Comparison of ENCODE assay signal across 8 mouse cellular contexts in the genomic region with DNA sequence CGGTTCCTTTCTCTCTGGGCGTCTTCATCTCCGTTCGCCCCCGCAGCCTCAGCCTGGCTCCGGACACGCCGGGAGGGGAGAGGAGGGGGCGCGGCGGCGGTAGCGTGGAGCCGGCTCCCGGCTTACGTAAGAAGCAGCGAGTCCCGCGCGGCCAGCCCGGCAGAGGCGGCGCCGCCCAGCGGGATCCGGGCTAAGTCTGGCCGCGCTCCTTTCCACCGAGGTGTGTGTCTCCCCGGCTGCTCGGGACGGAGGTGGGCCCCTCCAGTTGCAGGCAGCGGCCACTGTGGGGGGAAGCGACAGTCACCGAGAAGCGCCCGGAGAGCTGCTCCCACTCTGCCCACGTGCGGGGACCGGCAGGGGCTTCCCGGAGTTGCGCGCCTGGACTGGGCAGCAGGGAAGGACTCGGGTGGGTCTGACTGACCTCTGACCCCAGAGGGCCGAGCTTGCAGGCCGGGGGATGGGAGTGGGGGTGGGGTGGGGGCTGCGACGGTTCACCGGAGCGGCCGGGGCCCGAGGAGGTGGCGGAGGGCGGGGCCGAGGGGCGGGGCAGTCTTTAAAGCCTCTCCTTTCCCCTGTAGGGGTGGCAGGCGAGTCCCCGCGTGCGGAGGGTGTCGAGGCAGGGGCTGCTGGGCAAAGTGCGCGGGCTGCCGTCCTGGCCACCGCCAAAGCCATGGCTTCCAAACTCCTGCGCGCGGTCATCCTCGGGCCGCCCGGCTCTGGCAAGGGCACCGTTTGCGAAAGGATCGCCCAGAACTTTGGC. TPM values are rescaled to one million over a fixed set of nuclear protein-coding genes. Genes with fewer than 3 reads are reported as not detected.
DNase-seq lines count a peak whose midpoint lies in the region; ATAC-seq lines count a peak whose summit lies in the region.

A gene (plus strand): TSS at position 127 of the 760 bp plus-strand sequence.

- no peaks in the 10 kb centered on the region for H3K36me3 ChIP-seq in embryonic facial prominence, embryonic 14.5 days (ENCODE audit: control insufficient read depth, insufficient read depth, low read length)
- H3K36me3 ChIP-seq in heart, embryonic 12.5 days: peaks cover 8% of the 10 kb centered on the region
- no peaks in the 10 kb centered on the region for H3K36me3 ChIP-seq in kidney, embryonic 15.5 days
- H3K36me3 ChIP-seq in liver, embryonic 12.5 days: no peaks in the 10 kb centered on the region

- under 1% methylated on average over 37 of the region's 74 CpGs for WGBS in embryonic facial prominence, embryonic 14.5 days
- WGBS in heart, embryonic 12.5 days: under 1% methylated on average over 67 of the region's 74 CpGs
- WGBS in kidney, embryonic 15.5 days: under 1% methylated on average over 64 of the region's 74 CpGs
- under 1% methylated on average over 65 of the region's 74 CpGs for WGBS in liver, embryonic 12.5 days (ENCODE audit: insufficient replicate concordance)

- DNase-seq in CD4-positive helper T cell, adult 2 months (ENCODE audit: low read depth, low spot score): peak; percentile 41
- DNase-seq in adrenal gland, postnatal 4 days (ENCODE audit: low spot score in 2 of 2): peak; percentile 7 to 8
- DNase-seq in embryonic facial prominence, embryonic 14.5 days (ENCODE audit: low spot score): peak; percentile 52
- peak; percentile 76 for DNase-seq in neural tube, embryonic 10.5 days (ENCODE audit: extremely low spot score, low spot score)
- peak; percentile 11 for DNase-seq in thymus, postnatal 0 days (ENCODE audit: low spot score)

- peak within 1 kb of the TSS; percentile 39; the same call in 1 of the 2 replicates for H3K27ac ChIP-seq in embryonic facial prominence, embryonic 14.5 days (replicated peaks; ENCODE audit: low read depth, low read length)
- H3K27ac ChIP-seq in heart, embryonic 12.5 days (ENCODE audit: poor library complexity, severe bottlenecking): peak within 1 kb of the TSS; percentile 74
- peak within 1 kb of the TSS; percentile 67 for H3K27ac ChIP-seq in kidney, embryonic 15.5 days
- H3K27ac ChIP-seq in liver, embryonic 12.5 days: peak within 1 kb of the TSS; percentile 58

- peak; percentile 85 for ATAC-seq in embryonic facial prominence, embryonic 14.5 days (ENCODE audit: low read depth)
- peak; percentile 84 for ATAC-seq in heart, embryonic 12.5 days (ENCODE audit: insufficient number of reproducible peaks, low FRiP score)
- peak; percentile 92 for ATAC-seq in kidney, embryonic 15.5 days (replicated peaks; ENCODE audit: low FRiP score)
- peak; percentile 85 for ATAC-seq in liver, embryonic 12.5 days

- H3K9ac ChIP-seq in embryonic facial prominence, embryonic 14.5 days (ENCODE audit: low read depth, low read length): peak within 1 kb of the TSS; percentile 86
- H3K9ac ChIP-seq in heart, embryonic 12.5 days: peak within 1 kb of the TSS; percentile 92
- peak within 1 kb of the TSS; percentile 73 for H3K9ac ChIP-seq in kidney, embryonic 15.5 days
- peak within 1 kb of the TSS; percentile 78 for H3K9ac ChIP-seq in liver, embryonic 12.5 days

- H3K4me2 ChIP-seq in embryonic facial prominence, embryonic 14.5 days (ENCODE audit: low read depth, low read length): peak within 1 kb of the TSS; percentile 95
- H3K4me2 ChIP-seq in heart, embryonic 12.5 days: peak within 1 kb of the TSS; percentile 96
- H3K4me2 ChIP-seq in kidney, embryonic 15.5 days: peak within 1 kb of the TSS; percentile 97
- H3K4me2 ChIP-seq in liver, embryonic 12.5 days: peak within 1 kb of the TSS; percentile 98

- peak within 1 kb of the TSS; percentile 75 for H3K4me3 ChIP-seq in embryonic facial prominence, embryonic 14.5 days (ENCODE audit: low read depth, low read length)
- peak within 1 kb of the TSS; percentile 89 for H3K4me3 ChIP-seq in heart, embryonic 12.5 days
- H3K4me3 ChIP-seq in kidney, embryonic 15.5 days (replicated peaks): peak within 1 kb of the TSS; percentile 79
- peak within 1 kb of the TSS; percentile 68 for H3K4me3 ChIP-seq in liver, embryonic 12.5 days

- H3K27me3 ChIP-seq in embryonic facial prominence, embryonic 14.5 days (replicated peaks; ENCODE audit: control insufficient read depth, insufficient read depth, low read length): no peaks in the 10 kb centered on the region
- no peaks in the 10 kb centered on the region for H3K27me3 ChIP-seq in heart, embryonic 12.5 days (replicated peaks)
- peaks cover 5% of the 10 kb centered on the region; the same call in 1 of the 2 replicates for H3K27me3 ChIP-seq in kidney, embryonic 15.5 days
- H3K27me3 ChIP-seq in liver, embryonic 12.5 days (replicated peaks): peaks cover 33% of the 10 kb centered on the region

- H3K9me3 ChIP-seq in embryonic facial prominence, embryonic 14.5 days (ENCODE audit: control insufficient read depth, low read length): no peaks in the 10 kb centered on the region
- no peaks in the 10 kb centered on the region for H3K9me3 ChIP-seq in heart, embryonic 12.5 days (replicated peaks)
- no peaks in the 10 kb centered on the region for H3K9me3 ChIP-seq in kidney, embryonic 15.5 days (replicated peaks)
- H3K9me3 ChIP-seq in liver, embryonic 12.5 days (replicated peaks): no peaks in the 10 kb centered on the region

- H3K4me1 ChIP-seq in embryonic facial prominence, embryonic 14.5 days (ENCODE audit: control insufficient read depth, insufficient read depth, low read length): peaks cover under 1% of the 10 kb centered on the region; the same call in 1 of the 2 replicates
- H3K4me1 ChIP-seq in heart, embryonic 12.5 days (replicated peaks): peaks cover 22% of the 10 kb centered on the region
- 0 out of 2 replicates have a peak, but pooled peaks cover 4% of the 10 kb centered on the region for H3K4me1 ChIP-seq in kidney, embryonic 15.5 days
- peaks cover 48% of the 10 kb centered on the region for H3K4me1 ChIP-seq in liver, embryonic 12.5 days

RNA-seq across cellular contexts. Expression of the gene that starts here (rescaled TPM):
- total RNA-seq in adrenal gland, postnatal 4 days (2021): 10 to 100 TPM in 1 of 2 experiments, 1 to 10 TPM in 1; 7.1 to 12.2 TPM
- 5.0 and 6.7 TPM in 2 replicates for polyA plus RNA-seq in embryonic facial prominence, embryonic 14.5 days (2014; fragmentation: Nextera tagmentation; extraction: Ambion mirVana)
- 30.1 and 32.6 TPM in 2 replicates for polyA plus RNA-seq in heart, embryonic 12.5 days (2016; fragmentation: Nextera tagmentation; extraction: Ambion mirVana)
- polyA plus RNA-seq in kidney, embryonic 15.5 days (2015; fragmentation: Nextera tagmentation; extraction: Ambion mirVana): 17.8 and 19.0 TPM in 2 replicates
- polyA plus RNA-seq in liver, embryonic 12.5 days (2016; fragmentation: Nextera tagmentation; extraction: Ambion mirVana): 11.7 and 12.0 TPM in 2 replicates
- polyA plus RNA-seq in thymus, postnatal 0 days (2015; fragmentation: Nextera tagmentation; extraction: Ambion mirVana): 0.68 and 1.3 TPM in 2 replicates

Comparison
In these comparisons a context has a peak if more than half of its experiments do, and no peak if none do; other contexts are left out.
1. Peak in every context shown above with its lines: DNase-seq, ATAC-seq, H3K4me3 ChIP-seq and H3K27ac ChIP-seq.
2. DNase-seq: peak in every context shown above with its lines; median percentile 76 in neural tube, embryonic 10.5 days; 52 in embryonic facial prominence, embryonic 14.5 days; 41 in CD4-positive helper T cell, adult 2 months; 11 in thymus, postnatal 0 days; 8 in adrenal gland, postnatal 4 days.